In genomic region chr9:15308254-15308653, GRCm38 (mm10) we compare ENCODE assay signal across 1 mouse cellular context.
TF ChIP-seq lines count a peak whose summit lies in the region.

No protein-coding gene starts in this region.

TF ChIP-seq in CH12.LX, 34 proteins besides CTCF, POLR2A, EP300 and RAD21:
- no peak for TF ChIP-seq KAT2A (IDR thresholded peaks at IDR 0.05; ENCODE audit: insufficient replicate concordance, low read length)
- no peak for TF ChIP-seq TCF12 (IDR thresholded peaks at IDR 0.05; ENCODE audit: low read depth, low read length)
- no peak for TF ChIP-seq GABPA (IDR thresholded peaks at IDR 0.05; ENCODE audit: insufficient replicate concordance, low read depth, low read length)
- no peak for TF ChIP-seq E2F4 (IDR thresholded peaks at IDR 0.05; ENCODE audit: insufficient replicate concordance, low read depth, low read length)
- TF ChIP-seq NELFE (IDR thresholded peaks at IDR 0.05; ENCODE audit: low read depth, low read length): no peak
- TF ChIP-seq SIN3A (IDR thresholded peaks at IDR 0.05; ENCODE audit: low read length): no peak
- no peak for TF ChIP-seq BHLHE40 (IDR thresholded peaks at IDR 0.05; ENCODE audit: low read depth, low read length)
- TF ChIP-seq MYC (IDR thresholded peaks at IDR 0.05; ENCODE audit: low read depth, low read length): no peak
- no peak for TF ChIP-seq USF2 (conservative IDR thresholded peaks at IDR 0.05; ENCODE audit: low read depth, low read length)
- no peak for TF ChIP-seq MAX (IDR thresholded peaks at IDR 0.05; ENCODE audit: low read length)
- TF ChIP-seq IRF4 (IDR thresholded peaks at IDR 0.05; ENCODE audit: low read depth, low read length): no peak
- no peak for TF ChIP-seq ZC3H11A (IDR thresholded peaks at IDR 0.05; ENCODE audit: low read depth, low read length)
- no peak for TF ChIP-seq ELF1 (IDR thresholded peaks at IDR 0.05; ENCODE audit: low read depth, low read length)
- no peak for TF ChIP-seq MEF2A (IDR thresholded peaks at IDR 0.05; ENCODE audit: borderline replicate concordance, low read depth, low read length)
- TF ChIP-seq HCFC1 (IDR thresholded peaks at IDR 0.05; ENCODE audit: low read depth, low read length): no peak
- no peak for TF ChIP-seq ZMIZ1 (IDR thresholded peaks at IDR 0.05; ENCODE audit: low read depth, low read length)
